Mouse (Mus musculus) urinary bladder, postnatal 4 days (tissue): ENCODE measurements around the gene Plxnc1.
A peak's percentile ranks its signal among the peaks of the same experiment; 100 is the strongest.

Experiments used
- DNase-seq, 2 experiments: peaks; one replicate each; pipeline ENCODE4 v3.0.0; 2021 to 2022; ENCODE audit warnings: low spot score in 2 of 2

Gene Plxnc1

GRCm38 (mm10) chr10:94944691-94945205 is at the start of gene Plxnc1:
Plxnc1 (minus strand) TSS chr10:94944835.
- no peak for DNase-seq

GRCm38 (mm10) chr10:94992127-94992526 is 47.5 kb upstream of the Plxnc1 start:
- DNase-seq = peak; percentile 85 to 87

- DNase-seq = peak; percentile 50 to 66
Measured at GRCm38 (mm10) chr10:94991564-94992097, 47.0 kb upstream of the Plxnc1 start.

GRCm38 (mm10) chr10:94990768-94991563 is 46.3 kb upstream of the Plxnc1 start:
- peak; percentile 77 to 79 for DNase-seq

GRCm38 (mm10) chr10:94989321-94989720 is 44.7 kb upstream of the Plxnc1 start:
- no peak for DNase-seq

- no peak for DNase-seq
Measured at GRCm38 (mm10) chr10:94985103-94985502, 40.5 kb upstream of the Plxnc1 start.

- no peak for DNase-seq
Measured at GRCm38 (mm10) chr10:94982528-94982927, 37.9 kb upstream of the Plxnc1 start.

GRCm38 (mm10) chr10:94981466-94982138 is 37.0 kb upstream of the Plxnc1 start:
- no peak for DNase-seq

- DNase-seq = no peak
Measured at GRCm38 (mm10) chr10:94978265-94978822, 33.7 kb upstream of the Plxnc1 start.

- DNase-seq = no peak
Measured at GRCm38 (mm10) chr10:94976329-94976728, 31.7 kb upstream of the Plxnc1 start.

- DNase-seq = no peak
Measured at GRCm38 (mm10) chr10:94975099-94975496, 30.5 kb upstream of the Plxnc1 start.

GRCm38 (mm10) chr10:94974345-94975098 is 29.9 kb upstream of the Plxnc1 start:
- no peak for DNase-seq

- no peak for DNase-seq
Measured at GRCm38 (mm10) chr10:94971625-94972161, 27.1 kb upstream of the Plxnc1 start.

GRCm38 (mm10) chr10:94970221-94970620 is 25.6 kb upstream of the Plxnc1 start:
- no peak for DNase-seq

GRCm38 (mm10) chr10:94967468-94967867 is 22.8 kb upstream of the Plxnc1 start:
- no peak for DNase-seq

GRCm38 (mm10) chr10:94966789-94967188 is 22.2 kb upstream of the Plxnc1 start:
- DNase-seq = no peak

GRCm38 (mm10) chr10:94965093-94965492 is 20.5 kb upstream of the Plxnc1 start:
- no peak for DNase-seq

- no peak for DNase-seq
Measured at GRCm38 (mm10) chr10:94962005-94962404, 17.4 kb upstream of the Plxnc1 start.

- no peak for DNase-seq
Measured at GRCm38 (mm10) chr10:94961283-94961682, 16.6 kb upstream of the Plxnc1 start.

- no peak for DNase-seq
Measured at GRCm38 (mm10) chr10:94958311-94958710, 13.7 kb upstream of the Plxnc1 start.

GRCm38 (mm10) chr10:94957705-94958104 is 13.1 kb upstream of the Plxnc1 start:
- DNase-seq = no peak
